Mouse (Mus musculus) right cerebral cortex, postnatal 14 days (tissue): ENCODE results near the gene Zfy2.

ENCODE experiments used
- DNase-seq: peaks from one replicate; pipeline ENCODE4 v3.0.0; 2022

Zfy2 gene

DNA sequence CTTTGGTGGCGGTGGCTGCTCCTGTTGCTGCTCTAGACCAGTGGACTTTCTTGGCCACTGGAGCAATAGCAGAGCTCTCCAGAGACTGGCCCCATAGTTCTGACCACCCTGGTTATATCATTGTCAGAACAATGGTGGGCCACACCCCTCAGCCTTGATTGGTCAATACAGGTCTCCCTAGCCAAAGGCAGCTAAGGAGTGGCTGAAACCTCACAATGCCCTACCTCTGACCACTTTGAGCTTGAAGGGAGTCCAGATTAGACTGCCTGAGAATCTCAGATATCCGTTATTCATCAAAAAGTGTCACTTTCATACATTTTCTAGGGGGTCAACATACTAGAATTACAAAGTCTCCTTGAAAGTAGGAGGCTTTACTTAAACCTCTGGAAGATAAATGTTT is at the start of gene Zfy2:
TSS of gene Zfy2 (minus strand) at position 101 of the 400 bp plus-strand sequence.
- DNase-seq, result no peak
